Mouse (Mus musculus): ENCODE results near the gene Kazn.

- TF ChIP-seq CTCF (IDR thresholded peaks at IDR 0.05; ENCODE audit: low read depth, low read length) (no peak), GATA1 (IDR thresholded peaks at IDR 0.05; ENCODE audit: borderline replicate concordance, low read length) (no peak), GATA2 (IDR thresholded peaks at IDR 0.05; ENCODE audit: borderline replicate concordance, low read depth, low read length) (no peak), TAL1 (conservative IDR thresholded peaks at IDR 0.05; ENCODE audit: low read depth, low read length) (no peak), POLR2AphosphoS5 (IDR thresholded peaks at IDR 0.05; ENCODE audit: insufficient replicate concordance, low read depth, low read length) (no peak)
These were observed 120.7 kb downstream of the Kazn start for GRCm38 (mm10) chr4:142118522-142118921.

Data from G1E (cell line).